Mouse (Mus musculus): ENCODE data around the gene Rassf3. TPM values are rescaled to one million over a fixed set of nuclear protein-coding genes. Genes with fewer than 3 reads are reported as not detected.
A peak's percentile ranks its signal among the peaks of the same experiment; 100 is the strongest.

Rassf3 gene
- polyA plus RNA-seq, 1 experiment from 2014 or later = 12.3 TPM

GRCm38 (mm10) chr10:121434441-121435103 lies 41.6 kb downstream of the Rassf3 start:
- Histone ChIP-seq H3K27ac (peak overlapping the region; percentile 56), H3K36me3 (no peaks in the 10 kb centered on the region), H3K27me3 (replicated peaks) (no peaks in the 10 kb centered on the region), H3K4me2 (no peak overlapping the region), H3K9me3 (replicated peaks) (no peaks in the 10 kb centered on the region), H3K4me3 (no peak overlapping the region), H3K4me1 (peaks cover 74% of the 10 kb centered on the region), H3K9ac (no peak overlapping the region)
- WGBS (ENCODE audit: insufficient replicate concordance) = 76% methylated on average over 15 of the region's 15 CpGs
- no peak for ATAC-seq

GRCm38 (mm10) chr10:121432635-121433280 lies 43.4 kb downstream of the Rassf3 start:
- H3K36me3 ChIP-seq = no peaks in the 10 kb centered on the region
- peak; percentile 38 for ATAC-seq
- no peaks in the 10 kb centered on the region for H3K9me3 ChIP-seq (replicated peaks)
- 12% methylated on average over 16 of the region's 16 CpGs for WGBS (ENCODE audit: insufficient replicate concordance)
- H3K27me3 ChIP-seq (replicated peaks) = no peaks in the 10 kb centered on the region
- H3K4me2 ChIP-seq = peak overlapping the region; percentile 63
- peaks cover 89% of the 10 kb centered on the region for H3K4me1 ChIP-seq
- peak overlapping the region; percentile 37; the same call in 1 of the 2 replicates for H3K9ac ChIP-seq
- peak overlapping the region; percentile 66 for H3K27ac ChIP-seq
- peak overlapping the region; percentile 22; the same call in 1 of the 2 replicates for H3K4me3 ChIP-seq

- peak overlapping the region; percentile 22; the same call in 1 of the 2 replicates for H3K4me3 ChIP-seq
- H3K27ac ChIP-seq = peak overlapping the region; percentile 63
- H3K4me1 ChIP-seq = peaks cover 94% of the 10 kb centered on the region
- no peaks in the 10 kb centered on the region for H3K36me3 ChIP-seq
- H3K4me2 ChIP-seq = peak overlapping the region; percentile 63
- peak overlapping the region; percentile 37; the same call in 1 of the 2 replicates for H3K9ac ChIP-seq
- no peaks in the 10 kb centered on the region for H3K9me3 ChIP-seq (replicated peaks)
- H3K27me3 ChIP-seq (replicated peaks) = no peaks in the 10 kb centered on the region
- 15% methylated on average over 12 of the region's 12 CpGs for WGBS (ENCODE audit: insufficient replicate concordance)
- ATAC-seq = peak; percentile 60
Observed at GRCm38 (mm10) chr10:121432041-121432634, 44.0 kb downstream of the Rassf3 start.

GRCm38 (mm10) chr10:121430764-121431540 lies 45.2 kb downstream of the Rassf3 start:
- no peaks in the 10 kb centered on the region for H3K9me3 ChIP-seq (replicated peaks)
- peak overlapping the region; percentile 46; the same call in 1 of the 2 replicates for H3K27ac ChIP-seq
- no peaks in the 10 kb centered on the region for H3K36me3 ChIP-seq
- peak overlapping the region; percentile 58; the same call in 1 of the 2 replicates for H3K4me2 ChIP-seq
- no peak for ATAC-seq
- 56% methylated on average over 15 of the region's 15 CpGs for WGBS (ENCODE audit: insufficient replicate concordance)
- no peak overlapping the region for H3K9ac ChIP-seq
- H3K27me3 ChIP-seq (replicated peaks) = no peaks in the 10 kb centered on the region
- peaks cover 94% of the 10 kb centered on the region for H3K4me1 ChIP-seq
- H3K4me3 ChIP-seq = no peak overlapping the region

- Histone ChIP-seq H3K36me3 (no peaks in the 10 kb centered on the region), H3K4me3 (0 out of 2 replicates have a peak overlapping the region, but pooled peaks have one; percentile 2), H3K9me3 (replicated peaks) (no peaks in the 10 kb centered on the region), H3K27ac (peak overlapping the region; percentile 46), H3K27me3 (replicated peaks) (no peaks in the 10 kb centered on the region), H3K9ac (peak overlapping the region; percentile 48), H3K4me2 (peak overlapping the region; percentile 58), H3K4me1 (peaks cover 91% of the 10 kb centered on the region)
- peak; percentile 19; the same call in 1 of the 2 replicates for ATAC-seq
- WGBS (ENCODE audit: insufficient replicate concordance) = 18% methylated on average over 14 of the region's 14 CpGs
Observed at GRCm38 (mm10) chr10:121429981-121430682, 46.0 kb downstream of the Rassf3 start.

GRCm38 (mm10) chr10:121429581-121429980 lies 46.6 kb downstream of the Rassf3 start:
- 0 out of 2 replicates have a peak overlapping the region, but pooled peaks have one; percentile 2 for H3K4me3 ChIP-seq
- no peak for ATAC-seq
- no peaks in the 10 kb centered on the region for H3K9me3 ChIP-seq (replicated peaks)
- H3K36me3 ChIP-seq = no peaks in the 10 kb centered on the region
- H3K4me2 ChIP-seq = peak overlapping the region; percentile 58
- no peaks in the 10 kb centered on the region for H3K27me3 ChIP-seq (replicated peaks)
- H3K4me1 ChIP-seq = peaks cover 90% of the 10 kb centered on the region
- peak overlapping the region; percentile 46 for H3K27ac ChIP-seq
- peak overlapping the region; percentile 48 for H3K9ac ChIP-seq
- WGBS (ENCODE audit: insufficient replicate concordance) = 27% methylated on average over 8 of the region's 8 CpGs

- WGBS (ENCODE audit: insufficient replicate concordance) = 30% methylated on average over 2 of the region's 2 CpGs
- H3K27me3 ChIP-seq (replicated peaks) = no peaks in the 10 kb centered on the region
- H3K4me3 ChIP-seq = no peak overlapping the region
- H3K36me3 ChIP-seq = no peaks in the 10 kb centered on the region
- ATAC-seq = peak; percentile 22; the same call in 1 of the 2 replicates
- H3K27ac ChIP-seq = peak overlapping the region; percentile 46; the same call in 1 of the 2 replicates
- H3K4me1 ChIP-seq = peaks cover 89% of the 10 kb centered on the region
- H3K9me3 ChIP-seq (replicated peaks) = no peaks in the 10 kb centered on the region
- H3K4me2 ChIP-seq = peak overlapping the region; percentile 58; the same call in 1 of the 2 replicates
- H3K9ac ChIP-seq = no peak overlapping the region
Observed at GRCm38 (mm10) chr10:121429089-121429488, 47.1 kb downstream of the Rassf3 start.

- no peak overlapping the region for H3K27ac ChIP-seq
- no peaks in the 10 kb centered on the region for H3K36me3 ChIP-seq
- H3K4me1 ChIP-seq = peaks cover 84% of the 10 kb centered on the region
- H3K4me2 ChIP-seq = no peak overlapping the region
- no peak overlapping the region; the same call in 1 of the 2 replicates for H3K9ac ChIP-seq
- 67% methylated on average over 15 of the region's 15 CpGs for WGBS (ENCODE audit: insufficient replicate concordance)
- H3K9me3 ChIP-seq (replicated peaks) = no peaks in the 10 kb centered on the region
- ATAC-seq = no peak
- no peak overlapping the region for H3K4me3 ChIP-seq
- H3K27me3 ChIP-seq (replicated peaks) = no peaks in the 10 kb centered on the region
Observed at GRCm38 (mm10) chr10:121428011-121428711, 48.0 kb downstream of the Rassf3 start.

- H3K4me3 ChIP-seq = no peak overlapping the region
- no peaks in the 10 kb centered on the region for H3K9me3 ChIP-seq (replicated peaks)
- no peak overlapping the region for H3K4me2 ChIP-seq
- no peak for ATAC-seq
- WGBS (ENCODE audit: insufficient replicate concordance) = 46% methylated on average over 5 of the region's 5 CpGs
- no peaks in the 10 kb centered on the region for H3K27me3 ChIP-seq (replicated peaks)
- H3K4me1 ChIP-seq = peaks cover 74% of the 10 kb centered on the region
- no peak overlapping the region for H3K9ac ChIP-seq
- no peaks in the 10 kb centered on the region for H3K36me3 ChIP-seq
- H3K27ac ChIP-seq = no peak overlapping the region
Observed at GRCm38 (mm10) chr10:121427136-121427535, 49.0 kb downstream of the Rassf3 start.

- no peak for ATAC-seq
- Histone ChIP-seq H3K9ac (no peak overlapping the region), H3K4me3 (no peak overlapping the region), H3K27ac (no peak overlapping the region), H3K36me3 (no peaks in the 10 kb centered on the region), H3K4me1 (peaks cover 68% of the 10 kb centered on the region), H3K9me3 (replicated peaks) (no peaks in the 10 kb centered on the region), H3K27me3 (replicated peaks) (no peaks in the 10 kb centered on the region), H3K4me2 (no peak overlapping the region)
- WGBS (ENCODE audit: insufficient replicate concordance) = 32% methylated on average over 5 of the region's 5 CpGs
Observed at GRCm38 (mm10) chr10:121426458-121427070, 49.6 kb downstream of the Rassf3 start.

All from liver, embryonic 12.5 days (tissue).